Mouse (Mus musculus): ENCODE data around the gene Slc16a10.

DNA sequence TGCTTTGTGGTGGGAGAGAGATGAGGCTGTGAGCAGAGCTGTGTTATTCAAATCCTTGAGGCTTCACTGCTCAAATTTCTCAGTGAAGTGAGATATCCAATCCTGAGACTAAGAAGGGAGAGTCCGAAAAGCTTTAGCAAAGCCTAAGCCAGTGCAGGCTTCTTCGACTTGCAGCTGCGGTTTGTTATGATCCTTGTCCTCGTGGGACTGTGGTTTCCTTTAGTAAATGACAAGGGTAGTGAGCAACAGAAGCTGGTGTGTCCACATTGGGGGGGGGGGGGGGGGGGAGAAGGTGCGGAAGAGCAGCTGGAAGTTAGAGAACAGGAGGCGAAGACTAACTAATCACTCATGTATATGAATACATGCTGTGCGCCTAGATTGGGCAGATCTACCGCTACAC lies 29.2 kb upstream of the Slc16a10 start:
- no peak for TF ChIP-seq CTCF (IDR thresholded peaks at IDR 0.05; ENCODE audit: low read depth)
- no peak for TF ChIP-seq EP300 (IDR thresholded peaks at IDR 0.05; ENCODE audit: low read depth)
